Mouse (Mus musculus) C2C12 (cell line): ENCODE measurements at regions not wholly inside any gene's neighbourhood (a gene's known extent, or its start where the extent isn't known, plus 50 kb on each side); places are given as distances from the start of the nearest gene placed in this dataset.

Source experiments
- CEBPB ChIP-seq: IDR thresholded peaks from one replicate; pipeline ENCODE4 v1.6.1; 2011; ENCODE audit warnings: low read depth, mild to moderate bottlenecking, control low read depth, moderate library complexity
- CTCF ChIP-seq: IDR thresholded peaks from one replicate; pipeline ENCODE4 v1.5.1; 2011; ENCODE audit not compliant: control insufficient read depth, insufficient read depth, insufficient read length
- FOSL1 ChIP-seq: IDR thresholded peaks from one replicate; pipeline ENCODE4 v1.8.0; 2011; ENCODE audit warnings: mild to moderate bottlenecking, low read length; ENCODE audit not compliant: poor library complexity, insufficient read depth, severe bottlenecking
- MAX ChIP-seq: IDR thresholded peaks from one replicate; pipeline ENCODE4 v1.6.1; 2011; ENCODE audit warnings: mild to moderate bottlenecking, control low read depth
- MYOD1 ChIP-seq: IDR thresholded peaks from one replicate; pipeline ENCODE4 v1.6.1; 2011; ENCODE audit warnings: low read depth; ENCODE audit not compliant: control insufficient read depth, insufficient read length
- MYOG ChIP-seq: IDR thresholded peaks from one replicate; pipeline ENCODE4 v1.6.1; 2011; ENCODE audit not compliant: control insufficient read depth, insufficient read length; ENCODE audit errors: extremely low read depth
- USF1 ChIP-seq: IDR thresholded peaks from one replicate; pipeline ENCODE4 v1.6.1; 2011; ENCODE audit warnings: low read depth, mild to moderate bottlenecking, control low read depth, moderate library complexity

- TF ChIP-seq USF1 (no peak), CTCF (no peak), MYOG (no peak), MYOD1 (no peak), FOSL1 (no peak), MAX (no peak), CEBPB (no peak)
These were observed 111.8 kb downstream of the Avpr1a start for GRCm38 (mm10) chr10:122560001-122560695.
